Mouse (Mus musculus) intestine, embryonic 16.5 days (tissue): ENCODE data around the gene Ercc5. TPM values are rescaled to one million over a fixed set of nuclear protein-coding genes. Genes with fewer than 3 reads are reported as not detected.

Experiments
- ATAC-seq: fragments of 200-750 bp; cut with Nextera tagmentation; 2 replicates; pipeline ENCODE4 v1.8.0; 2017; ENCODE audit warnings: moderate TSS enrichment, moderate library complexity
- H3K27ac ChIP-seq: fragments of 300-500 bp; sonication (generic); 2 replicates; pipeline ENCODE4 v1.5.1; 2014; ENCODE audit warnings: mild to moderate bottlenecking, low read length
- H3K27me3 ChIP-seq: fragments of 300-500 bp; sonication (generic); replicated peaks from 2 replicates; pipeline ENCODE4 v1.6.1; 2014; ENCODE audit warnings: low read length, control low read depth, mixed read lengths; ENCODE audit not compliant: control insufficient read depth, insufficient read depth
- H3K36me3 ChIP-seq: fragments of 300-500 bp; sonication (generic); 2 replicates; pipeline ENCODE4 v1.6.1; 2014; ENCODE audit warnings: low read length, control low read depth; ENCODE audit not compliant: control insufficient read depth, insufficient read depth
- H3K4me1 ChIP-seq: fragments of 300-500 bp; sonication (generic); 2 replicates; pipeline ENCODE4 v1.6.1; 2014; ENCODE audit warnings: low read length, control low read depth, mixed read lengths; ENCODE audit not compliant: control insufficient read depth, insufficient read depth
- H3K4me2 ChIP-seq: fragments of 300-500 bp; sonication (generic); 2 replicates; pipeline ENCODE4 v1.6.1; 2014; ENCODE audit warnings: low read depth, low read length, control low read depth
- H3K4me3 ChIP-seq: fragments of 300-500 bp; sonication (generic); 2 replicates; pipeline ENCODE4 v1.5.1; 2014; ENCODE audit warnings: mild to moderate bottlenecking, low read length
- H3K9ac ChIP-seq: fragments of 300-500 bp; sonication (generic); 2 replicates; pipeline ENCODE4 v1.6.1; 2014; ENCODE audit warnings: low read depth, low read length
- H3K9me3 ChIP-seq: fragments of 300-500 bp; sonication (generic); 2 replicates; pipeline ENCODE4 v1.6.1; 2016; ENCODE audit warnings: low read length, control low read depth; ENCODE audit not compliant: control insufficient read depth
- WGBS: fragments of 180-500 bp; shearing (Covaris S2); extraction: QIAGEN DNeasy Blood & Tissue Kit; methylation state at CpG from one replicate; pipeline ENCODE4 v1.1.7; 2014; 5-methylcytosine and 5-hydroxymethylcytosine counted together
- polyA plus RNA-seq: library from polyadenylated mRNA; unstranded; fragments of >200 nt; fragmentation: Nextera tagmentation; extraction: Ambion mirVana; gene quantifications from 2 replicates; pipeline ENCODE4 v1.2.1, GENCODE M21; 2015

The Ercc5 gene
- polyA plus RNA-seq, 1 experiment from 2014 or later, result 12.0 TPM

DNA sequence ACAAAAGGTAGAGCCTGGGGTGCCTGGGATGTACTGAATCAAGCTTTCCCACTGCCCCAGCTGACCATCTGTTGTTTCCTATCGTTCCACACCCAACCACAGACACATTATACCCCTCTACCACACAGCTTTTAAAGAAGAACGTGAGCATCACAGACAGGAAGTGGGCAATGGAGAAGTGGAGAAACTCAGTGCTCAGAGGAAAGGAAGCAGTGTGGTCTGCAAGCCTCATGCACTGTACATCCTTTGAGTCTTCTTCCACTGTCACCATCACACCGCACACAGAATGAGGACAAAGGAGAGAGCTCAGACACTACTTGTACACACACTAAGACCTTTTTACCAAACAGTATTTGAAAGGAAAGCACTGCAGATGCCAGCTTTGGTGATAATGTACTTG is 25.3 kb upstream of the Ercc5 start:
- H3K4me3 ChIP-seq, result no peak overlapping the region
- ATAC-seq, result no peak
- H3K4me2 ChIP-seq, result no peak overlapping the region
- H3K27ac ChIP-seq, result no peak overlapping the region
- peaks cover 2% of the 10 kb centered on the region; the same call in 1 of the 2 replicates for H3K4me1 ChIP-seq
- no peak overlapping the region for H3K9ac ChIP-seq
- WGBS, result 72% methylated on average over 3 of the region's 3 CpGs
- no peaks in the 10 kb centered on the region for H3K9me3 ChIP-seq
- H3K36me3 ChIP-seq, result no peaks in the 10 kb centered on the region
- H3K27me3 ChIP-seq, result no peaks in the 10 kb centered on the region

DNA sequence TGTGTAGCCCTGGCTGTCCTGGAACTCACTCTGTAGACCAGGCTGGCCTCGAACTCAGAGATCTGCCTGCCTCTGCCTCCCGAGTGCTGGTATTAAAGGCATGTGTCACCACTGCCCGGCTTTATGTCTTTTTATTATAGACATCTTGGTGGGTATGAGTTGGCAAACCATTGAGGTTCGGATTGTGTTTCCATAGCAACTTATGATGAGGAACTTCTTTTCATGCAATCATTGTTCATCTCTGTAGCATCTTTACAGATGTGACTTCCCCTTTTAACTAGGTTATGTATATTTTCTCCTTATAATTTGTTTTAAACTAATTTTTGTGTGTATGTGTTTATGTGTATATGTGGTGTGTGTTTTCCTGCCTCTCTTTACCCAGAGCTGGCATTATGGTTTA is 22.0 kb upstream of the Ercc5 start:
- H3K4me2 ChIP-seq, result no peak overlapping the region
- no peaks in the 10 kb centered on the region for H3K9me3 ChIP-seq
- 91% methylated on average over 4 of the region's 4 CpGs for WGBS
- H3K9ac ChIP-seq, result no peak overlapping the region
- no peak for ATAC-seq
- peaks cover 2% of the 10 kb centered on the region; the same call in 1 of the 2 replicates for H3K4me1 ChIP-seq
- no peak overlapping the region for H3K27ac ChIP-seq
- H3K4me3 ChIP-seq, result no peak overlapping the region
- H3K27me3 ChIP-seq, result no peaks in the 10 kb centered on the region
- H3K36me3 ChIP-seq, result 0 out of 2 replicates have a peak, but pooled peaks cover 2% of the 10 kb centered on the region

DNA sequence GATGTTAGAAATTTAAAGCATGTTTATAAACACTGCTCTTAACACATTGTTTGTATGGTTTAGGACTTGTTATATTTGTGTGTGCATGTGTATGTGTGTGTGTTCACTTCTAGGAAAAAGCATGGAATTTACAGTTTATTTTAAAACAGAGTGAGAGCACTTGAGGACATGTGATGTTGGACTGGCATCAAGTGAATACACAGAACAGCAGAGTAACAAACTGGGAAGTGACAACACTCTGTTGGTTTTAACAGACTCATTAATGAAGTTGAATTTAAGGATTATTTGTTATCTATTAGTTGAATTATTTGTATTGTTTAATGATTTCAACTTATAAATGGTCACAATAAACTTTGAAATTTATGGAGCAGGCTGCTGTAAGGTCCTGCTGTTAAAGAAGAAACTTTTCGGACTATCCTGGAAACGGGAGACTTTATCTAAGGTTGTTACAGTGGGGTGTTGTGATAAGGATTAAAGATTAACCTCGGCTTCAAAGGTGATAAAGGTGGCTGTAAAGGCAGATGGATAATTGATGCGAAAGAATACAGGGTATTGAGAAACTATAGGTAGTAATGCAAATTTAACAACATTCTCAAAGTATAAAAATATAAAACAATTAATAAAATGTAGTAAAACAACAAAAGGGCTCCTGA is 17.5 kb upstream of the Ercc5 start:
- Histone ChIP-seq H3K27me3 (no peaks in the 10 kb centered on the region), H3K9me3 (no peaks in the 10 kb centered on the region), H3K4me2 (no peak overlapping the region), H3K4me3 (no peak overlapping the region), H3K27ac (no peak overlapping the region), H3K4me1 (no peaks in the 10 kb centered on the region), H3K36me3 (0 out of 2 replicates have a peak, but pooled peaks cover 2% of the 10 kb centered on the region), H3K9ac (no peak overlapping the region)
- peak; percentile 85 for ATAC-seq
- 65% methylated on average over 4 of the region's 4 CpGs for WGBS

DNA sequence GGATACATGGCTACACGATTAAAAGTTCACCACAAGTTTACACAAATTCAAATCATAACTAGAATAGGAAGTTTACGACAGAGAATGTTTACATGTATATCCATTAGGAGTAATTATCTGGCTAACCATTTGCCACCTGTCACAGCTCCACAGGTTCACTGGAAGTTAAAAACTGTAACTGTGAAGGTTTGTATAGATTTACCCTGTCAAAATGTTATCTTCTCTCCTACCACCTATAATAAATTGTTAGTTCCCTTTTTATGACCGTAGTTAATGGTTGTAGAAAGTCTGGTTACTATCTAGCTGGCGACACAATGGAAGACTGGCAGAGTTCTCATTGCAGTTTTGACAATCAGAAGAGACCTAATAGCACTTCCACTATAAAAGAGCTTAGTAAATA is 7.3 kb upstream of the Ercc5 start:
- WGBS, result 21% methylated on average over 4 of the region's 4 CpGs
- no peak overlapping the region for H3K4me2 ChIP-seq
- H3K9ac ChIP-seq, result no peak overlapping the region
- H3K4me1 ChIP-seq, result no peaks in the 10 kb centered on the region
- H3K36me3 ChIP-seq, result peaks cover 15% of the 10 kb centered on the region; the same call in 1 of the 2 replicates
- ATAC-seq, result no peak
- H3K9me3 ChIP-seq, result no peaks in the 10 kb centered on the region
- no peaks in the 10 kb centered on the region for H3K27me3 ChIP-seq
- no peak overlapping the region for H3K27ac ChIP-seq
- H3K4me3 ChIP-seq, result no peak overlapping the region

DNA sequence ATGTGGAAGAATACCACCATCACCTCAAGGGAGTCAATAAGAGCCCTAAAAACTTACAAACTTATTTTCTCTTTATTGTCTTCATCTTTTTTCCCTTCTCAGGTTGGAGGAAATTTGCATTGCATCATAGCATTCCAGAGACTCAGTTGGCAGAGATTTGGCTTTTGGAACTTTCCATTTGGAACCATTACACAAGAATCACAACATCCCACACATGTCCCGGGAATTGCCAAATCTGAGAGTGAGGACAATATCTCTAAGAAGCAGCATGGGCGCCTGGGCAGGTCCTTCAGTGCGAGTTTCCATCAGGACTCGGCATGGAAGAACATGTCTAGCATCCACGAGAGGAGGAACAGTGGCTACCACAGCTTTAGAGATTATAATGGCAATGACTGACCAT is 4.8 kb upstream of the Ercc5 start:
- peaks cover 4% of the 10 kb centered on the region; the same call in 1 of the 2 replicates for H3K4me1 ChIP-seq
- peaks cover 11% of the 10 kb centered on the region; the same call in 1 of the 2 replicates for H3K36me3 ChIP-seq
- no peak overlapping the region for H3K27ac ChIP-seq
- H3K9me3 ChIP-seq, result no peaks in the 10 kb centered on the region
- no peak for ATAC-seq
- 89% methylated on average over 5 of the region's 5 CpGs for WGBS
- H3K27me3 ChIP-seq, result no peaks in the 10 kb centered on the region
- H3K4me3 ChIP-seq, result no peak overlapping the region
- no peak overlapping the region for H3K9ac ChIP-seq
- H3K4me2 ChIP-seq, result no peak overlapping the region

DNA sequence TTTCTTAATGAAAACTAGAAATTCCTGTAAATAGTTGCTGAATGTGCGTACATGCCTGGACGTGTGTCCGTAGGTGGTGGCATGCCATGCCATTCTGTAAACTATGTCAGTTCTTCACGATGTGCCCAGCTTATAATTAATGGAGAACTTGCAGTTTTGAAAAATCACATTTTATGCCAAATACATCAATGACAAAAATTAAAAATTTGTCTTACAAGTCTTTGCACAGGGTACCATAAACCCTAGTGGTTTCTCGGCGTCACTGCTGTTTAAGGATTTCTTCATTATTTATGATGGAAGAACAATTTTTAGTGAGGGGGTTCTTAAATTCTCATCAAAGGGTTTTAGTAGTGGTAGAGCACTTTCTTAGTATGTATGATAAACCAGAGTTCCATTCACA is 1.2 kb downstream of the Ercc5 start:
- no peak overlapping the region for H3K27ac ChIP-seq
- H3K9me3 ChIP-seq, result no peaks in the 10 kb centered on the region
- 28% methylated on average over 6 of the region's 6 CpGs for WGBS
- H3K4me2 ChIP-seq, result peak overlapping the region; percentile 54
- H3K27me3 ChIP-seq, result no peaks in the 10 kb centered on the region
- peaks cover 8% of the 10 kb centered on the region for H3K4me1 ChIP-seq
- no peaks in the 10 kb centered on the region for H3K36me3 ChIP-seq
- no peak overlapping the region for H3K9ac ChIP-seq
- no peak for ATAC-seq
- H3K4me3 ChIP-seq, result peak overlapping the region; percentile 88

DNA sequence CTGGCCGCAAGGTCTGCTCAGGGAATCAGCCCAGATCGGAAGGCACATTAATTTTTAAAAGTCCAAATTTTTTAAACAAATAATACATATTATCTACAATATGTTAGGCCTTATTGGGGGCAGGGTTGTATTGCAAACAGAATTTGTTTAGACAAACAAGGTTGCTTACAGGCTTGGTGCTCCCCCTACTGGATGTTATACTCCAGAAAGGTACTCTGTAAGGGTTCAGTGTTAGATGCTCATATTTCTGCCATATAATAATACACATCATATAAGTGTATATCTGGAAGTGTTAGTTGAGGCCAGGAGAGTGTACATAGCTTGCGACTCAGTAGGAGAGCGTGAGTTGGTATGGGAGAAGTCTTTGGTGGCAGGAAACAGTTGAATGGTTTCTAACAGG is 7.7 kb downstream of the Ercc5 start:
- Histone ChIP-seq H3K9me3 (no peaks in the 10 kb centered on the region), H3K27ac (no peak overlapping the region), H3K4me2 (no peak overlapping the region), H3K9ac (no peak overlapping the region), H3K36me3 (peaks cover 3% of the 10 kb centered on the region; the same call in 1 of the 2 replicates), H3K4me3 (no peak overlapping the region), H3K4me1 (no peaks in the 10 kb centered on the region), H3K27me3 (no peaks in the 10 kb centered on the region)
- no peak for ATAC-seq
- 92% methylated on average over 4 of the region's 4 CpGs for WGBS

DNA sequence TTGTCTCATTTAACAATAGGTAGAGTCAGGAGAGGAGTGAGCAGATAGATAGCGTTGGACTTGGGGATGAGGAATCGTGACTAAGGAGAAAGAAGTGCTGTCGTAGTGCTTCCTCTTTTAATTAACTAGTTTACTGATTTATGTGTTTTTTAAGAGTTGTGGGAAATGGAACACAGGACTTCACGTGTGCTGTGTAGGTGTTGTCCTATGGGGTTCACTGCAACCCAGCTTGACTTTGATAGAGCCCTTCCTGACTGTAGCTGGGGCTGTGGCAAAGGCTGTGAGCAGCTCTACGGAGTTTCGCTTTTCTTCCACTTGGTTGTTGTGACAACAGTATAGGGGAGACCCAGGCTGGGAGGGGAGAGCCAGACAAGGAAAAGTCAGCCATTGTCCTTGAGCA is 10.8 kb downstream of the Ercc5 start:
- Histone ChIP-seq H3K36me3 (peaks cover 10% of the 10 kb centered on the region; the same call in 1 of the 2 replicates), H3K4me2 (no peak overlapping the region), H3K4me3 (no peak overlapping the region), H3K9me3 (no peaks in the 10 kb centered on the region), H3K27ac (no peak overlapping the region), H3K4me1 (no peaks in the 10 kb centered on the region), H3K9ac (no peak overlapping the region), H3K27me3 (no peaks in the 10 kb centered on the region)
- ATAC-seq, result no peak
- 87% methylated on average over 6 of the region's 6 CpGs for WGBS

DNA sequence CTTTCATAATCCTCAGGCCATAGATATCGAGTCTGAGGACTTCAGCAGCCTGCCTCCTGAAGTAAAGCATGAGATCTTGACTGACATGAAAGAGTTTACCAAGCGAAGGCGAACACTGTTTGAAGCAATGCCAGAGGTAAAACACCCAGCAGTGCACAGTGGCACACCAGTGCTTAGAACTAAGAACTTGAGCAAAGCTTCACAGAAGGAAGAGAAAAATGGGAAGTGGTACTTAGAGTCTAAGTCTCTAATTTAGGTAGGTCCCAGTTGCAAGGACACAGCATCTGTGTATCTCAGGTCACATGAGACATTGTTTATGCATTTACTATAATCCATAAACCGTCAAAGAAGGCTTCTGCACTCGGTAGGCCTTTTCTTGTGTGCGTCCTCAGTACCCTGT is 14.3 kb downstream of the Ercc5 start:
- Histone ChIP-seq H3K9ac (no peak overlapping the region), H3K27me3 (no peaks in the 10 kb centered on the region), H3K9me3 (no peaks in the 10 kb centered on the region), H3K4me1 (no peaks in the 10 kb centered on the region), H3K27ac (no peak overlapping the region), H3K4me2 (no peak overlapping the region), H3K4me3 (no peak overlapping the region), H3K36me3 (peaks cover 12% of the 10 kb centered on the region; the same call in 1 of the 2 replicates)
- no peak for ATAC-seq
- WGBS, result 90% methylated on average over 6 of the region's 6 CpGs

DNA sequence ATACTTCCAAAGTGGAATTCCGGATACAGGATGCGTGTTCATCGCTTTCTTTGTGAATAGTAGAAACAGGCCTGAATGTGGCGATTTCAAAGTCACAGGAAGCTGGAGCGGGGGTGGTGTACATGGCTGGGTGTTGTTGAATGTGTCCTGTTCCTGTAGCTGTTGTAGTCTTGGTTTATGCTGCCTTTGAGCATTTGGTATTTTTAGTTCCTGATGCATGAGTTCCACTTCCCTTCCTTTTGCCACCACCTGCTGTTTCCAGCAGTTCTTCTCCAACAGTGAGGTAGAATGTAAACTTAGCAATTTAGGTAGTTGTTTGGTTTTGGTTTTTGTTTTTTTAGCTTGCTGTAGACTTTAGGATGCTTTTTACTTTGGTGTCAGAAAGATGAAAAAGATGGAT is 14.8 kb downstream of the Ercc5 start:
- no peak overlapping the region for H3K27ac ChIP-seq
- no peaks in the 10 kb centered on the region; the same call in 1 of the 2 replicates for H3K9me3 ChIP-seq
- WGBS, result 94% methylated on average over 5 of the region's 5 CpGs

More for the DNA sequence above, 14.8 kb downstream of the Ercc5 start:
- H3K27me3 ChIP-seq, result no peaks in the 10 kb centered on the region
- no peak overlapping the region for H3K4me3 ChIP-seq
- ATAC-seq, result no peak
- H3K9ac ChIP-seq, result no peak overlapping the region
- peaks cover 17% of the 10 kb centered on the region for H3K36me3 ChIP-seq
- no peaks in the 10 kb centered on the region for H3K4me1 ChIP-seq
- H3K4me2 ChIP-seq, result no peak overlapping the region
